Mouse (Mus musculus) layer of hippocampus, adult 9-10 months (tissue): Measurements from ENCODE around the gene Sgpp1.
A peak's percentile ranks its signal among the peaks of the same experiment; 100 is the strongest.
"Not testable (repeated sequence)": the region's sequence is repeated elsewhere in the genome, so short reads cannot be mapped to it uniquely, and the experiment has no call there.

Source experiments
- DNase-seq: peaks from one replicate; pipeline ENCODE4 v3.0.0; 2022; ENCODE audit warnings: low spot score

Sgpp1 gene

GRCm38 (mm10) chr12:75687314-75687713, 48.2 kb downstream of the Sgpp1 start:
- no peak for DNase-seq

GRCm38 (mm10) chr12:75684026-75684425, 51.5 kb downstream of the Sgpp1 start:
- DNase-seq: not testable (repeated sequence)

- no peak for DNase-seq
Measured at GRCm38 (mm10) chr12:75683598-75683997, 51.9 kb downstream of the Sgpp1 start.

- no peak for DNase-seq
Measured at GRCm38 (mm10) chr12:75682842-75683241, 52.7 kb downstream of the Sgpp1 start.

- no peak for DNase-seq
Measured at GRCm38 (mm10) chr12:75681101-75681500, 54.4 kb downstream of the Sgpp1 start.

DNA sequence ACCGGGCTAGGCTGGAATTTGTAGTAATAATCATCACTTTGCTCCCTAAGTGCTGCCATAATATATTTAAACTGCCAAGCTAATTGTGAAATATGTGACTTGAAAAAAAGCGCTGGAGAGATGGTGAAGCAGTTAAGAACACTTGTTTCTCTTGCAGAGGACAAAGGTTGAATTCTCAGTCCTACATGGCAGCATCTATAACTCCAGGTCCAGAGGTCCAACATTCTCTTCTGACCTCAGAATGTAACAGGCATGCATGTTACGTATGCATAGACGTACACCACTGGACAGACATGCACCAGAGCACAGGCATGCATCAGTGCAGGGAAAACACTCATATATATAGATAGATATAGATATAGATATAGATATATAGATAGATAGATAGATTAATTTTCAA, 57.1 kb downstream of the Sgpp1 start:
- DNase-seq: no peak

- no peak for DNase-seq
Measured at GRCm38 (mm10) chr12:75672630-75673029, 62.9 kb downstream of the Sgpp1 start.

GRCm38 (mm10) chr12:75671759-75672315, 63.7 kb downstream of the Sgpp1 start:
- DNase-seq: no peak

DNA sequence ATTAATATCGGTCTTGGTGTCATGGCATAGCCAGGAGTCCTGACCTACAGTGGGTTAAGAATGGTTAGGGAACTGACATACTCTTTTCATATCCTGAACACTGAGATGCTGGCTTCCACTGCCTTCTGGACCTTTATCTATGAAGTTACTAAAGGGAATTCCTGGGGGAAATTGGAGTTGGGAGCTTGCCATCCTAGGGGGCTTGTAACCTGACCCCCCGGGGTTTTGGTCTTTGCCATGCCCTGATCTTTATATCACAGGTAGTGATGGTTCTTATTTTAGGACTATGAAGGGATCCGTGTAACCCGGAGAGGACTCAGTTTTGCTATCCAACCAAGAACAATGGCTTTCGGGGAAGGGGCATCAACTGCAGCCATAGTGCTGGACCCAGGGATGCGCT, 64.9 kb downstream of the Sgpp1 start:
- DNase-seq: no peak

- peak; percentile 99 for DNase-seq
Measured at GRCm38 (mm10) chr12:75669258-75670106, 66.0 kb downstream of the Sgpp1 start, which contains the start of gene Wdr89. Gene Wdr89 (minus strand): TSS chr12:75669537.

DNA sequence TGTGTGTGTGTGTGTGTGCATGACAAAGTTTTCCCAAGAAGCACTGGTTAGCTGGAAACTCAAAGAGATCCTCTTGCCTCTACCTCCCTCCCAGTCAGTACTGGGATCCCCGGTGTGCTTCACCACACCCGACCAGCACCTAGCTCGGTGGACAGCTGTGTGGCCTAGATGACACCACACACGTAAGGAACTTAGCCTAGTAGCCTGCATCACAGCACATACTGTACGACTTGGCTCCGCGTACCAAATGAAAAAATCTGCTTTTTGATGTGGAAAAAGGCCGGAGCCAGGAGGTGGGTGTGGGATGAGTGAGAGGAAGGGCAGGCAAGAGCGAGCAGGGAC, 66.6 kb downstream of the Sgpp1 start:
- DNase-seq: no peak

DNA sequence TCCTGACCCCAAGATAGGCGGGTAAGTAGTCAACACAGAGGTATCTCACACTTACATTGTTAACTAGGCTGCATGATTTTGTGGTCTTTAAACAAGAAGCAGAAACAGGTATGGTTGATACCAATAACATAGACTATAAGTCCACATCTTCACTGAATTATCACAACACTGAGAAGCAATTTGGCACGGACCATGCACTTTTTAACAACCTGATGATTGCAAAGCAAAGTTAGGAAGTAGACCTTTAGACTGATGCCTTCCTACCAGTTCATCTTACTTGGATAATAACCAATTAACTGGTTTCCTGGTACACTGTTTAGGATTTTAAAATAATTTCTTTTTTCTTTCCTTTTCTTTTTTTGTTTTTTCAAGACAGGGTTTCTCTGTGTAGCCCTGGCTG, 67.3 kb downstream of the Sgpp1 start:
- no peak for DNase-seq

- DNase-seq: no peak
Measured at GRCm38 (mm10) chr12:75666939-75667338, 68.6 kb downstream of the Sgpp1 start.

GRCm38 (mm10) chr12:75664516-75664810, 71.1 kb downstream of the Sgpp1 start:
- no peak for DNase-seq
